ENCODE assay signal across 8 mouse cellular contexts in the genomic region with DNA sequence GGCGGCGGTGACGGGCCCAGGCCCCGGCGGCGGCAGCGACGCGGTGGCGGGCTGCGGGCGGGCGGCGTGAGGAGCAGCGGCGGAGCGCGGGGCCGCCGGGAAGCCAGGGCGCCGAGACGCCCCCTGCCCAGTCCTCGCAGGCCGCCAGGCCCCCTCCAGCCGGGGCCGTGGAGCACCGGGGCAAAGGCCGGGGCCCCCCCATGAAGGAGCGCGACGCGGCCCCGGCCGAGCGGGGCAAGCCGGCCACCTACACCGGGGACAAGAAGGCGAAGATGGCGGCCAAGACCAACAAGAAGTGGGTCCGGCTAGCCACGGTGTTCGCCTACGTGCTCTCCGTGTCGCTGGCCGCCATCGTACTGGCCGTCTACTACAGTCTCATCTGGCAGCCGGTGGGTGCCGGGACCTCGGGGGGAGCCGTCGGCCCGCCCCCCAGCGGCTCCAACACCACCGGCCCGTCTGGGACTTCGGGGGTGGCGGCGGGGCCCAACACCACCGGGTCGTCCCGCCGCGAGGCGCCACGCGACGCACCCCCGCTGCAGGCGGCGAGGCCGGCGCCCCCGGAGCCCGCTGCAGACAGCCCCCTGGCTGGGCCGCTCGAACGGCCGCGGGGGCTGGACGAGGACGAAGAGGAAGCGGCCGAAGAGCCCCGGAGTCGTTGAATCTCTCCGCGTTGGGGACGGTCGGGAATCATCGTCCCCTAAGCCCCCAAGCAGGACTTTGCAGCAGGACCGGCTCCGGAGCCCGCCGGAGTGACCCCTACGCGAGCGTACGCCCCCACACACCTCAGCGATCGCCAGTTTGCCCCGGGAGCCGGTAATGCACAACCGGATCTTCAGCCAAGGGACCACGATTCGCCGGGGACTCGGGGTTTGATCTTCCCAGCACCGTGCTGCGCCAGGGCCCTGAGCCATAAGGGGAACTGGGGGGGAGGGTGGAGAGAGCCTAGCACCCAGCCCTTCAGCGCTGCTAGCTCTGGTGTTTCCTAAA. TPM values are rescaled to one million over a fixed set of nuclear protein-coding genes. Genes with fewer than 3 reads are reported as not detected.
A peak's percentile ranks its signal among the peaks of the same experiment; 100 is the strongest.
DNase-seq lines count a peak whose midpoint lies in the region; ATAC-seq and TF ChIP-seq lines count a peak whose summit lies in the region.

No protein-coding gene starts in this region.

- peak overlapping the region; percentile 98 for H3K4me2 ChIP-seq in embryonic facial prominence, embryonic 13.5 days
- H3K4me2 ChIP-seq in hindbrain, embryonic 11.5 days (replicated peaks; ENCODE audit: low read depth, low read length) = peak overlapping the region; percentile 92

- WGBS in embryonic facial prominence, embryonic 13.5 days = under 1% methylated on average over 89 of the region's 113 CpGs
- under 1% methylated on average over 75 of the region's 113 CpGs for whole genome bisulfite sequencing in hindbrain, embryonic 11.5 days

- peak overlapping the region; percentile 88 for H3K9ac ChIP-seq in embryonic facial prominence, embryonic 13.5 days
- peak overlapping the region; percentile 92 for H3K9ac ChIP-seq in hindbrain, embryonic 11.5 days (ENCODE audit: low read depth, low read length)

- no peaks in the 10 kb centered on the region for H3K36me3 ChIP-seq in embryonic facial prominence, embryonic 13.5 days
- H3K36me3 ChIP-seq in hindbrain, embryonic 11.5 days (ENCODE audit: control insufficient read depth, insufficient read depth, low read length) = 0 out of 2 replicates have a peak, but pooled peaks cover 3% of the 10 kb centered on the region

- ATAC-seq in embryonic facial prominence, embryonic 13.5 days (ENCODE audit: insufficient number of reproducible peaks, insufficient read depth, low FRiP score, low TSS enrichment, low read depth) = 0 out of 2 replicates have a peak, but pooled peaks have one; percentile 17
- ATAC-seq in hindbrain, embryonic 11.5 days (ENCODE audit: low FRiP score) = peak; percentile 50

- peak in 1 of 2 experiments; percentile 41 for DNase-seq in layer of hippocampus, adult 2 months (ENCODE audit: low spot score in 2 of 2)
- no peak for DNase-seq in layer of hippocampus, postnatal 14 days (ENCODE audit: low spot score in 2 of 2)
- DNase-seq in T-cell, adult 2 months (ENCODE audit: low spot score) = peak; percentile 36
- peak; percentile 67 for DNase-seq in hindbrain, embryonic 11.5 days (ENCODE audit: low spot score)
- DNase-seq in liver = peak; percentile 53
- DNase-seq in neural tube, embryonic 10.5 days (ENCODE audit: extremely low spot score, low spot score) = peak; percentile 76
- DNase-seq in natural killer cell, adult 2 months (ENCODE audit: low spot score in 2 of 2) = no peak

- H3K9me3 ChIP-seq in embryonic facial prominence, embryonic 13.5 days = no peaks in the 10 kb centered on the region
- H3K9me3 ChIP-seq in hindbrain, embryonic 11.5 days (ENCODE audit: control insufficient read depth, low read length) = no peaks in the 10 kb centered on the region

- peak overlapping the region; percentile 92 for H3K4me3 ChIP-seq in layer of hippocampus, adult 2 months
- H3K4me3 ChIP-seq in embryonic facial prominence, embryonic 13.5 days = peak overlapping the region; percentile 81
- peak overlapping the region; percentile 93 for H3K4me3 ChIP-seq in hindbrain, embryonic 11.5 days (ENCODE audit: low read depth, low read length)

- H3K4me1 ChIP-seq in embryonic facial prominence, embryonic 13.5 days = peaks cover 52% of the 10 kb centered on the region
- H3K4me1 ChIP-seq in hindbrain, embryonic 11.5 days (replicated peaks; ENCODE audit: control insufficient read depth, insufficient read depth, low read length) = peaks cover 6% of the 10 kb centered on the region

- peak overlapping the region; percentile 91 for H3K27ac ChIP-seq in layer of hippocampus, adult 2 months
- no peak overlapping the region for H3K27ac ChIP-seq in embryonic facial prominence, embryonic 13.5 days
- H3K27ac ChIP-seq in hindbrain, embryonic 11.5 days (ENCODE audit: low read depth, low read length) = peak overlapping the region; percentile 47; the same call in 1 of the 2 replicates

- no peak for TF ChIP-seq CTCF in layer of hippocampus, adult 2 months (conservative IDR thresholded peaks at IDR 0.05)

- H3K27me3 ChIP-seq in embryonic facial prominence, embryonic 13.5 days = peaks cover 35% of the 10 kb centered on the region
- peaks cover 5% of the 10 kb centered on the region; the same call in 1 of the 2 replicates for H3K27me3 ChIP-seq in hindbrain, embryonic 11.5 days (ENCODE audit: control insufficient read depth, insufficient read depth, low read length)

RNA-seq across cellular contexts. Expression of a gene that starts 0.7 kb away (rescaled TPM):
- total RNA-seq in layer of hippocampus, adult 2 months (2021) = 10 to 100 TPM; 62.1 to 66.7 TPM
- total RNA-seq in layer of hippocampus, postnatal 14 days (2021) = 10 to 100 TPM; 38.8 to 39.7 TPM
- 12.7 and 13.1 TPM in 2 replicates for polyA plus RNA-seq in embryonic facial prominence, embryonic 13.5 days (2015; fragmentation: Nextera tagmentation; extraction: Ambion mirVana)
- 34.1 and 35.4 TPM in 2 replicates for polyA plus RNA-seq in hindbrain, embryonic 11.5 days (2014; fragmentation: Nextera tagmentation; extraction: Ambion mirVana)

RNA-seq across cellular contexts. Expression of a gene that starts 16.3 kb away (rescaled TPM):
- total RNA-seq in layer of hippocampus, adult 2 months (2021) = 1 to 10 TPM; 7.6 to 9.6 TPM
- total RNA-seq in layer of hippocampus, postnatal 14 days (2021) = 1 to 10 TPM; 3.5 to 4.2 TPM
- 0.83 and 0.91 TPM in 2 replicates for polyA plus RNA-seq in embryonic facial prominence, embryonic 13.5 days (2015; fragmentation: Nextera tagmentation; extraction: Ambion mirVana)
- 0.68 and 0.98 TPM in 2 replicates for polyA plus RNA-seq in hindbrain, embryonic 11.5 days (2014; fragmentation: Nextera tagmentation; extraction: Ambion mirVana)

RNA-seq across cellular contexts. Expression of a gene that starts 18.0 kb away (rescaled TPM):
- total RNA-seq in layer of hippocampus, adult 2 months (2021) = 1 to 10 TPM; 2.3 to 2.6 TPM
- total RNA-seq in layer of hippocampus, postnatal 14 days (2021) = 1 to 10 TPM; 2.1 to 2.7 TPM
- 0.47 and 0.55 TPM in 2 replicates for polyA plus RNA-seq in embryonic facial prominence, embryonic 13.5 days (2015; fragmentation: Nextera tagmentation; extraction: Ambion mirVana)
- polyA plus RNA-seq in hindbrain, embryonic 11.5 days (2014; fragmentation: Nextera tagmentation; extraction: Ambion mirVana) = 0.32 and 0.43 TPM in 2 replicates

RNA-seq across cellular contexts. Expression of a gene that starts 26.4 kb away (rescaled TPM):
- total RNA-seq in layer of hippocampus, adult 2 months (2021) = not detected
- not detected for total RNA-seq in layer of hippocampus, postnatal 14 days (2021)
- polyA plus RNA-seq in embryonic facial prominence, embryonic 13.5 days (2015; fragmentation: Nextera tagmentation; extraction: Ambion mirVana) = 2.0 TPM in 1 of 2 replicates, not detected in the other
- polyA plus RNA-seq in hindbrain, embryonic 11.5 days (2014; fragmentation: Nextera tagmentation; extraction: Ambion mirVana) = not detected in 2 replicates

RNA-seq across cellular contexts. Expression of a gene that starts 33.3 kb away (rescaled TPM):
- total RNA-seq in layer of hippocampus, adult 2 months (2021) = 100 to 1,000 TPM; 263 to 273 TPM
- 100 to 1,000 TPM; 218 to 234 TPM for total RNA-seq in layer of hippocampus, postnatal 14 days (2021)
- polyA plus RNA-seq in embryonic facial prominence, embryonic 13.5 days (2015; fragmentation: Nextera tagmentation; extraction: Ambion mirVana) = 0.34 and 0.51 TPM in 2 replicates
- 8.5 and 9.2 TPM in 2 replicates for polyA plus RNA-seq in hindbrain, embryonic 11.5 days (2014; fragmentation: Nextera tagmentation; extraction: Ambion mirVana)

Comparison
In these comparisons a context has a peak if more than half of its experiments do, and no peak if none do; other contexts are left out.
1. DNase-seq: peak in T-cell, adult 2 months (single experiment), hindbrain, embryonic 11.5 days (single experiment), liver (single experiment) and neural tube, embryonic 10.5 days (single experiment); none in layer of hippocampus, postnatal 14 days (0 of 2) and natural killer cell, adult 2 months (0 of 2).
2. Peak in every context shown above with its lines, with median percentiles within 50 percentile points of each other: H3K4me3 ChIP-seq.